Mouse (Mus musculus): ENCODE results near the gene Zfp146.

DNA sequence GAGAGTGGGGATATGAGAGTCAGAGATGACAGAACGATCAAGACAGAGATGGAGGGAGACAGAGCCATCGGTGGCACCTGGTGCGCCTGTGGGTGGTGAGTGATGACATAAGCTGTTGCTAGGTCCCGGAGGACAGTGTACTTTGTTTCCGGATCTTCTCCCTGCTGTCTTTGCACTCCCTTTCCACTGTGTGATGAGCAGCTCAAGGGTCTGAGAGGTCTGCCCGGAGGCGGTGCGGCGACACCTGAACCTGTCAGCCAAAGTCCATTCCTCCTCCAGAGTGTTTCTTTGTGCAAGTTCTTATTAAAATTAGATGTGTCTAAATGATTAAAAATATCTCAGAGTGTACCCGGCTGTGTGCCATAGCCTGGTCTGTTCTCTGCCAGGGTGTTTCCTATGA, 32.7 kb downstream of the Zfp146 start:
- TF ChIP-seq CTCF (conservative IDR thresholded peaks at IDR 0.05 in 1 of 2, IDR thresholded peaks at IDR 0.05 in 1 of 2; ENCODE audit: low read depth in 2 of 2, low read length in 2 of 2) (no peak), KAT2A (IDR thresholded peaks at IDR 0.05; ENCODE audit: insufficient replicate concordance, low read length) (no peak), NRF1 (IDR thresholded peaks at IDR 0.05; ENCODE audit: low read depth, low read length) (no peak)

All from CH12.LX (cell line).